Mouse (Mus musculus) small intestine, adult 2 months (tissue): ENCODE results near the gene Gpr50. TPM values are rescaled to one million over a fixed set of nuclear protein-coding genes. Genes with fewer than 3 reads are reported as not detected.

ENCODE experiments used
- H3K27ac ChIP-seq: fragments of 200-500 bp; 2 replicates; pipeline ENCODE4 v1.5.1; 2012; ENCODE audit warnings: low read depth, low read length, control low read depth, inconsistent platforms; ENCODE audit not compliant: insufficient read depth
- H3K27me3 ChIP-seq: fragments of 200-500 bp; 2 replicates; pipeline ENCODE4 v1.6.1; 2012; ENCODE audit warnings: mild to moderate bottlenecking, moderate library complexity, low read length, inconsistent platforms; ENCODE audit not compliant: control insufficient read depth, insufficient read depth
- H3K36me3 ChIP-seq: fragments of 200-500 bp; 2 replicates; pipeline ENCODE4 v1.6.1; 2012; ENCODE audit warnings: mild to moderate bottlenecking, low read length, control low read depth, inconsistent platforms; ENCODE audit not compliant: control insufficient read depth, insufficient read depth
- H3K4me1 ChIP-seq: fragments of 200-500 bp; 2 replicates; pipeline ENCODE4 v1.6.1; 2012; ENCODE audit warnings: low read length, inconsistent platforms, mixed read lengths; ENCODE audit not compliant: control insufficient read depth, insufficient read depth, insufficient read length
- H3K4me3 ChIP-seq: fragments of 200-500 bp; 2 replicates; pipeline ENCODE4 v1.5.1; 2012; ENCODE audit warnings: low read depth, mild to moderate bottlenecking, control low read depth, inconsistent platforms, low read length, moderate library complexity
- CTCF ChIP-seq: fragments of 200-500 bp; IDR thresholded peaks from 2 replicates; pipeline ENCODE4 v1.5.1; 2012; ENCODE audit warnings: low read depth, mild to moderate bottlenecking, control low read depth, inconsistent platforms, low read length, moderate library complexity, mixed read lengths; ENCODE audit not compliant: insufficient replicate concordance, insufficient read length; ENCODE audit errors: extremely low read depth
- POLR2A ChIP-seq: fragments of 200-500 bp; IDR thresholded peaks from 2 replicates; pipeline ENCODE4 v1.6.1; 2012; ENCODE audit warnings: low read depth, mild to moderate bottlenecking, control low read depth, inconsistent platforms, low read length, moderate library complexity
- WGBS: fragments of 180-500 bp; shearing (Covaris S2); methylation state at CpG from one replicate; pipeline ENCODE4 v1.1.7; 2018; 5-methylcytosine and 5-hydroxymethylcytosine counted together
- polyA plus RNA-seq: library from polyadenylated mRNA; depleted of rRNA; stranded (reverse); fragments of >200 nt; gene quantifications from 2 replicates; pipeline ENCODE4 v1.2.3, GENCODE M21; 2012; rRNA removed

The Gpr50 gene
- polyA plus RNA-seq, 1 experiment = 0.18 TPM

DNA sequence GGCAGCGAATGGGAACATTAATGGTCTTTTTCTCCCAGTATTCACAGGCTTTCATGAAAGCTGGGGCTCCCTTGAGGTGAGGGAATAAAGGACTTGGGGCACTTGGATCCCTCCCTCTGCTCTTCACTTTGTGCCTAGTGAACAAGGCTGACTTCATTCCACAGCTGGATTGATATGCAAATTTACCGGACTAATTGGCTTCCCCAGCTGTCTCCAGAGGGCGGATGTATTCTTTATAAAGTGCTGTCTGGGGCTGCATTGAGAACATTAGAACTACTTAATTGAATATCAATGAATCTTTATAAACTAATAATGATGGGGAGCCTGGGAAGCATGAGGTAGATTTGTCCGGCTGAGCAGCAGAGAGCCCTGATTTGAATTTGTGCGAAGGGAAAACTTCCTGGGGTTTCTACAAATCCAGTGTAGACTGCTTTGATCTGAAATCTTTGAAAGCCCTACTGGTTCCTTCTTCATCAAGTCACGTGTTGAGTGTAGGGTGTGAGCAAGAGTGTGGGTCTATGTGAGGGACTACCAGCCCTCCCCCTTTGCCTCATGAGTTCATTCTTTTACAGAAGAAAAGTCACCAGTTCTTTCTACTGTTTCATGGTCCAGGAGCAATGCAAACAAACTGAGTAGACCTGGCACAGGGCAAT, 37.5 kb downstream of the Gpr50 start:
- H3K36me3 ChIP-seq = no peaks in the 10 kb centered on the region
- H3K4me3 ChIP-seq = no peak overlapping the region
- no peak for TF ChIP-seq POLR2A
- TF ChIP-seq CTCF = no peak
- H3K4me1 ChIP-seq = no peaks in the 10 kb centered on the region
- H3K27ac ChIP-seq = no peak overlapping the region
- no peaks in the 10 kb centered on the region for H3K27me3 ChIP-seq
- 37% methylated on average over 6 of the region's 6 CpGs for WGBS

Other genes starting within 250 kb of the Gpr50 start
- 1.8 and 2.0 TPM in 2 replicates for gene Cd99l2, start 170.8 kb upstream of the Gpr50 start, polyA plus RNA-seq
- gene Hmgb3, start 107.7 kb upstream of the Gpr50 start, polyA plus RNA-seq = 2.8 and 24.0 TPM in 2 replicates
- 0.56 and 0.63 TPM in 2 replicates for gene Vma21, start 152.3 kb downstream of the Gpr50 start, polyA plus RNA-seq